Mouse (Mus musculus) heart, postnatal 4 days (tissue): Measurements from ENCODE around the gene H2-Eb1. TPM values are rescaled to one million over a fixed set of nuclear protein-coding genes. Genes with fewer than 3 reads are reported as not detected.

Experiments
- DNase-seq: peaks from one replicate; pipeline ENCODE4 v3.0.0; 2021
- total RNA-seq, 2 experiments: library from RNA; stranded (reverse); gene quantifications; 2 replicates each; pipeline ENCODE4 v1.2.3; 2021

H2-Eb1 gene
- total RNA-seq, result 1 to 10 TPM; 4.0 to 4.9 TPM

DNA sequence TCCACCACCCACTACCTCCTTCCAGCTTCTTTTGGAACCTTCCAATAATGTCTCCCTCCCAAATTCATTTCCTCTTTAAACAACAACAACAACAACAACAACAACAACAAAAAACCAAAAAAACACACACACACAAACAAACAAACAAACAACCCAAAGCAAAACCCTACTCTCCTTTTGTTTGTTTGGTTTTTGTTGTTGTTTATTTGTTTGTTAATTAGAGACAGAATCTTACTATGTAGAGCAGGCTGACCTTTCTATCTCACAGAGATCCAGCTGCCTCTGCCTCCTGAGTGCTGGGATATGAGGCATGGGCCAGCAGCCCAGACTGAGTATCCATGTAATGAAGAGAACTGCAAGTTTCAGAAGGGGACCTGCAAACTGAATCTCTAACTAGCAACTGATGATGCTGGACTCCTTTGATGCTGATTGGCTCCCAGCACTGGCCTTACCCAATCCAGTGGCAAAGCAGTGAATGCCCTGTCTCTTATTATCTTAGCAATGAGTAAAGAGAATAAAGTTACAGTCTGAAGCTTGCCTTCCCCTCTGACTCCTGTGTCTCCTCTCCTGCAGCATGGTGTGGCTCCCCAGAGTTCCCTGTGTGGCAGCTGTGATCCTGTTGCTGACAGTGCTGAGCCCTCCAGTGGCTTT is at the start of gene H2-Eb1:
Gene H2-Eb1 (plus strand): TSS at position 488 of the 651 bp plus-strand sequence.
- peak; percentile 89 for DNase-seq

DNA sequence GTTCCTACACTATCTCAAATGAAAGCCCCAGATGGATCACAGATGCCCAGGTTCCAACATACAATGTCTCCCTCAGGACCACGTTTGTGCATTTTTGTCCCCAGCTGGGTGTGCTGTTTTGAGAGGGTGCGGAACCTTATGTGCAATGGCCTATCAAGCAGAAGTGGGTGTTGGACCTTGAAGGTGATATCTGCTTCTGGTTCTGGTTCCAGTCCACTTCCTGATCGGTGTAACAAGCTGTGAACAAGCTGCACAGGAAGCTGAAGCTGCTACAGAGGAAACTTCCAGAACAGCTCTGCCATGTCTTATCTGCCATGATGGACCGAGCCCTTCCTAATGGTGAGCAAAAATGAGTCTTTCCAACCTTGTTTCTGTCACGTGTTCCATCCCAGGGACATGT is 49.2 kb upstream of the H2-Eb1 start:
- no peak for DNase-seq

DNA sequence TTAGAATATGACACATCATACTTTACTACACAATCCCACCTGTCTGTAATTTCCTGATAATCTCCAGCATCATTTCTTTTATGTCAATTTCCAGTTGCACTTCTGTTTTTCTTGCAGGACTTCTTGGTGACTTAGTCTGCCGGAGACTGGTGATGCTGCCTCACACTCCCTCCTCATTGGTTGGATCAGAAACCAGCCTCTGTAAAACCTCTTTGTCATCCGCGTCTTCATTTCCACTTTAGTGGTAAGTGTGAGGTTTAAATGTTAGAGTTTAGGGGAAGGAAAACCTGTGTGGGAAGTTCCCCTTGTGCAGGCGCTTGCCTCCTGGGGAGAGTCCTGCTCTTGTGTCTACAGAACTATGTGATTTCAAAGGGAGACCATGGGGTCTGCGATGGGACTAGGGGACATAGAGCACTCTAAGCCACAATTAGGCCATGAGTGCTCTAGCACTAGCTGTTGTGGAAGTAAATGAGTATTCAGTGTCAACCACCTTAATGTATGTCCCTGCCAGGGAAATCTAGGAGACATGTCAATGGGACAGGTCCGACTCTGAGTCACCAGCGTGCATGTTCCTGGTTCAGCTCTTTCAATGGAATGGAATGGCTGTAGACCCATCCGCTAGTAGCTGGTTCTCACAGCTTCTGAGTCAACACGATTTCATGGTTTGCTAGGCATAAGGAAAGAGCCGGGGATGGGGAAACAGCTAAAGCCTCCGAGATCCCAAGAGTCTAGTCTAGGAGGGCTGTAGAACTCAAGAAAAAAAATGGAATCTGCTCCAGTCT is 47.9 kb upstream of the H2-Eb1 start, which contains the start of gene H2-Ab1:
Gene H2-Ab1 (plus strand): TSS at position 96 of the 782 bp plus-strand sequence.
- peak; percentile 87 for DNase-seq

DNA sequence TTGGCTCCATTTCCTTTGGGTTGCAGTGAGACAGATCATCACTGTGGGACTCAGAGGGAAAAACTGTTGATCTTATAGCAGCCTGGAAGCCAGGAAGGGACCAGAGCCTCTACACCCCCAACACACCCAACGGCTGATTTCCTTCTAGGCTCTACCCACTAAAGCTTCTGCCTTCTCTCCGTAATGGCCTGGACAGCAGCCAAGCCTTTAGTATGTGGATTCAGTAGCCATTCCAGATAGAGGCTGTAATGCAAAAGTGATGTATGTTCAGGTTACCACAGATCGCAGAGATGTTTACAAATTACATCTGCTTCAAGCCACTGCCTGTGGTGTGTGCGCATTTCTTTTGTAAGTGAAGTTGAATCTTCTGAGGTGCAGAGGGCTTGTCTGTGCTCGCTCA is 45.1 kb upstream of the H2-Eb1 start:
- DNase-seq, result no peak

DNA sequence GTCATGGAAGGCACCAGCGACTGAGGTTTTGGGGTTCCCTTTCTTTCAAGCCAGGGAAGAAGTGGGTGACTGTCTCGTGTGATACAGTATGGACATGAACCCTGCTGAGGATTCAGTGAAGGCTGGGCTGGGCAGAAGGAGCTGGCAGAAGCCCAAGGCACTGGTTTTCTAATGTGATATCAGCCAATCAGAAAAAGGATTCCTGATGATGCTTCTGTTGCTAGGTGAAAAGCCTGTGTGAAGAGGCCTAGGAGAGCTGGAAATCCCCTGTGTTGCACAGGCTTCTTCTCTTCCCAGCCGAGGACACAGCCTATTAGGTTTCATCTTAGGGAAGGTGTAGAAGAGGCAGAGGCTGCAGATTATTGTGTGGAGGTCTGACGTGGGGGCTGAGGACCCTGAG is 44.2 kb upstream of the H2-Eb1 start:
- DNase-seq, result peak; percentile 79

DNA sequence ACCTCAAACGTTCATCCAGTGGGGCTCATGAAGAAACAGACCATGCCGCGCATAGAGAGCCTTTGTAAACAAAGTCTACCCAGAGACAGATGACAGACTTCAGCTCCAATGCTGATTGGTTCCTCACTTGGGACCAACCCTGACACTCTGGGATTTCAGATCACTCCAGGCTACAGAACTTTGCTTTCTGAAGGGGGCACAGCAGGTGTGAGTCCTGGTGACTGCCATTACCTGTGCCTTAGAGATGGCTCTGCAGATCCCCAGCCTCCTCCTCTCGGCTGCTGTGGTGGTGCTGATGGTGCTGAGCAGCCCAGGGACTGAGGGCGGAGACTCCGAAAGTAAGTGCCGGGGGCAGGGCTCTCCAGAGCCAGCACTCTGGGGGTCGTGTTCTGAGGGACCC is 42.6 kb upstream of the H2-Eb1 start:
- DNase-seq, result peak; percentile 81

DNA sequence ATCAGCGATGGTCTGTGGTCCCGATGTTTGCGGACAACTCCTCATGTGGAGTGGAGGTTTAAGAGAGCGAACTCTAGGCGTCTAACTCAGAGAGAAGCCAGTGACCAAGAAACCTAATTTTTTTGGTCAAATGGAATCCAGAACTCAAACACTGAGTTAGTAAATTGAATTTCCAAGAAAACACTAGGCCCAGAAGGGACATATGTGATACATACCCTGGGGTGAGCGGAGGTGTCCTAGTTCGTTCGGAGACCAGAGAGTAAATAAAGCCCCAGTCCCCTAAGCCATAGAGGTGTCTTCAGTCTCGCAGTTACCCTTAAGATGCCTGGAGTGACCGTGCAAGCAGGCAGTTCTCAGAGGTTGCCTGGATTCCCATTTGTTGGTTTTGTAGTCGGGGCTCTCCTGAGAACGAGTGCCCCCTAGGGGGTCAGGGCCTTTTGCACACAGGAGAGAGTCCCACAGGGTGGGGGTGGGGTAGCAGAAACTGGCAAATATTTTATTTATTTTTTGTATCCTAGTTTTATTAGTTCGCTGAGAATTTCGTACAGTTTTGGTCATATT is 41.8 kb upstream of the H2-Eb1 start:
- no peak for DNase-seq

DNA sequence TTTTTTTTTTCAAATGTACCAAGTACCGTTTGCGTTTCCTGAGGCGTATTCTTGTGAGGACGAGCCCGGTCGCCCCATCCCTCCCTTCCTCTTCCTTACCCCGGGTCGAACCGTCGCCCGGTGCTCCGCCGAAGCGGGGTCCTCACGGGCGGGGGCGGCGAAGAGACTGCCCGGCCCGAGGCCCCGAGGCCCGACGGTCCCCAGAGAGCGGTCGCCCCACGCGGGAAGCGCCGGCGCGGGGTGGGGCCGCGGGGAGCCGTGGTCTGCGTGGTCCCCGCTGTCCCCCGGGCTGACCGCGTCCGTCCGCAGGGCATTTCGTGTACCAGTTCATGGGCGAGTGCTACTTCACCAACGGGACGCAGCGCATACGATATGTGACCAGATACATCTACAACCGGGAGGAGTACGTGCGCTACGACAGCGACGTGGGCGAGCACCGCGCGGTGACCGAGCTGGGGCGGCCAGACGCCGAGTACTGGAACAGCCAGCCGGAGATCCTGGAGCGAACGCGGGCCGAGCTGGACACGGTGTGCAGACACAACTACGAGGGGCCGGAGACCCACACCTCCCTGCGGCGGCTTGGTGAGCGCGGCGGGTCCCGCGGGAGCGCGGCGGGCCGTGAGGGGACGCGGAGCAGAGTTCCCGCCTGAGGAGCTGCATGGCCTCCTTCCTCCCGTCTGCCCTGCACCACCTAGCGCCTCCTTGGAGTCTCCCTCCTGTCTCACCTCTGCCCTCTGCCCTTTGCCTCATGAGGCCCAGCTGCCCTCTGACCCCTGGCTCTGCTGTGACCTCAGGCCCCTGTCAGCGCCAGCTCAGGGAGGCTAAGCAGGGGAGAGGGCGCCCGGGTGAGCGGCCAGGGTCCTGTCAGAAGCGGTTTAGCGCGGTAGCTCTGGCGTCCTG is 41.0 kb upstream of the H2-Eb1 start:
- DNase-seq, result no peak

DNA sequence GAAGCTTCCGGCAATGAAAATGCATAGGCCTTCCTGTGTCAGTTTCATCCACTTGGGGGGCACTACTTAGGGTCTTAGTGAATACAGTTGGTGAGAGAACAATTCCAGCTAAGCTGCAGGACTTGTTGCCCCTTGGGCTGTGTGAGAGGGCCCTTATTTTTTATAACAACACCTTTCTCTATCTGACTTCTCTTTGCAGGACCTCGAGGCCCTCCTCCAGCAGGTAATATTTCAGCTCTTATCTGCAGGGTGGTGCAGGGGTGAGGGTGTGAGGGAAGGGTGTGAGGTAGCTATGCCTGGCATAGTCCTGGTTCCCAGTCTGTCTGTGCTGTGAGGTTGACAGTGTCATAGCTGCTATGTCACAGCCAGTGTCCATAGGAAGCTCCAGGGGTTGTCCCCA is 37.4 kb upstream of the H2-Eb1 start:
- no peak for DNase-seq

DNA sequence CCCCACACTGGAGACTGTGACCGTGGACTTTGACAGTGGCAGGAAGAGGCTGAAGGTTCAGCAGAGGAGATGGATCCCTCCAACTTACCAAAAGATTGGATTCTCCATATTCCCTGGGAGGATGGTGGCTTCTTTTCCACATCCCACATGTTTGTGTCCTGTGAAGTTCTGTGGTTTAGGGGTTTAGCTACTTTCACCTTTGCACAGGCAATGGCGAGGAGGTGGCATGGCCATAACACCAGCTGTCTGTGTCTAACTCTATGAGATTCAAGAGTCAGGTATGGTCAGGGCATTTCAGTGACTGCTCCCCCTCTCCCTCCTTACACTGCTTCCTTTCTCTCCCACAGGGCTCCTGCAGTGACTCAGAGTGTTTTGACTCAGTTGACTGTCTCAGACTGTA is 36.9 kb upstream of the H2-Eb1 start:
- no peak for DNase-seq

DNA sequence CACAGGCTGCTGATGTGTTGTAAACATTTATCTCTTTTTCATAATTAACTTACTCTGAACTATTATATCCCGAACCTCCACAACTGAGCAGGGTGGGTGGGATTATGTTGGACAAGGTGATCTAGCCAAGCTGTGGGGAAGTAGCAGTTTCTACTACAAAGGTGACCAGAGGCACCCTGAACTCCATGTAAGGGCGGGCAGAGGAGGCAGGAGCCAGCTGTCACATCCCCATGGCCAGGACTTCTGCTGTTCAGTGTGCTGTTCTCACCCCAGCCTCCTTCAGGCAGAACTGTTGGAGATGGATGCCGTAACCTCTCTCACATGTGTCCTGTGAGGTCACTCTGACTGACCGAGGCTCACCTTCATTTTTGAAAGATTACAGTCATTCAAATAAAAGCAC is 35.9 kb upstream of the H2-Eb1 start:
- DNase-seq, result no peak

DNA sequence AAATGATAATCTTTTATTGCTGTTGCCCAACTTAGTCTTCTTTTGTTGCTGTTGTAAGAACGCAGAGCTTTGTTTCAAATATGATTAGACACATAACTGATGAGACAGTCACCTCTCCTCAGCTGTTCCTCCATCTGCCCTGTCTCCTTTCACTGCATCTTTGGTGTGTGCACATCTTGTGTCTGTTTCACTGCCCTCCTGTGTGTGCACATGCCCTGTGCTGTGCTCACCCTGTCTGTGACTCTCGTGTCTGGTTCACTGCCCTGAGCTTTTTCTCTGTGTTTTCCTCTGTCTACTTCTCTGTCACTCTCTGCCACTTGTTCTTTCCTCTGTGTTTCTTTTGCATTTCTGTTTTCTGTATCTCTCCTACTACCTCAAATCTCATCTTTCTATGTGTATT is 35.4 kb upstream of the H2-Eb1 start:
- no peak for DNase-seq

DNA sequence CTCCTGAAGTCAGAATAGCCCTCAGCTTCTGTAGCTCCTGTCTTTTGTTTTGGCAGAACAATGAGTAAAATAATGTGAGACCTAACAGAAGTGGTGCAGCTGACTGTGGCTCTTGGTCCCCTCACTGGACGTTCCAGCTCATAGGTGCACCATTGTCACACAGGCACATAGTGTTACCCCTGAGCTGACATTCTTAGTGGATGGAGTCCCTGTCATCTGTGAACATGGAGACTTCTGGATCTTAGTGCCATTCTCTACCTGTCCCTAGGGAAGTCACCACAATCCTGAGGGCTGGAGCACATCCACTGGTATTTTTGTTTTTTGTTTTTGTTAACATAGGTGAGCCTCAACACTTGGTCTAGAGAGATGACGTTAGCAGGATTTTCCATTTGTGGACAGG is 34.7 kb upstream of the H2-Eb1 start:
- no peak for DNase-seq

DNA sequence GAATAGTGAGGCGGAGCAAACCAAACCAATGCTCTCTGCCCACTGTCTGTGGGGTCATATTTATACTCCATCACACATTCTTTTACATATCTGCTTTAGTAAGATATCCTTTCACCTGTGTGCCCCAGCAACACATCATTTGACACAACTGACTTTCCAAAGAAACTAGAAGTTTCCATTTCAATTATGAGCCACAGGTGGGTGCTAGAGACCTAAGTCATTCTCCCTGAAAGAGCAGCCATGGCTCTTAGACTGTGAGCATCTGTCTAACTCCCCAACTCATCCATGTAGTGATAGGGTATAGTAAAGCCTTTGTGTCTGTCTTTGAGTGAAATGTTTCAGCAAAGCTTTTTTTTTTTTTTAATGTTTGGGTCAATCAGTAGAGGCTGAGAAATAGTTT is 33.6 kb upstream of the H2-Eb1 start:
- DNase-seq, result no peak

DNA sequence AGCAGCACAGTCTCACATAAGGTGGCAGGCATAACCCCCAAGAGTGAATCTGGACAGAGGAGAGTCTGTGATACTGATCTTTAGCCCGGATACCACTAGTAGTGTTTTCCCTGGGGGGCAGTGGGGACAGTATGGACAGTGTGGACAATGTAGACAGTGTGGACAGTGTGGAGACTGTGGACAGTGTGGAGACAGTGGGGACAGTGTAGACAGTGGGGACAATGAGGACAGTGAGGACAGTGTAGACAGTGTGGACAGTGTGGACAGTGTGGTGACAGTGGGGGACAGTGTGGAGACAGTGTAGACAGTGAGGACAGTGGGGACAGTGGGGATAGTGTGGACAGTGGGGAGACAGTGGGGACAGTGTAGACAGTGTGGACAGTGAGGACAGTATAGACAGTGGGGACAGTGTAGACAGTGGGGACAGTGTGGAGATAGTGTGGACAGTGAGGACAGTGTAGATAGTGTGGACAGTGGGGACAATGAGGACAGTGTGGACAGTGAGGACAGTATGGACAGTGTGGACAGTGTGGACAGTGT is 25.1 kb upstream of the H2-Eb1 start:
- DNase-seq, result no peak

DNA sequence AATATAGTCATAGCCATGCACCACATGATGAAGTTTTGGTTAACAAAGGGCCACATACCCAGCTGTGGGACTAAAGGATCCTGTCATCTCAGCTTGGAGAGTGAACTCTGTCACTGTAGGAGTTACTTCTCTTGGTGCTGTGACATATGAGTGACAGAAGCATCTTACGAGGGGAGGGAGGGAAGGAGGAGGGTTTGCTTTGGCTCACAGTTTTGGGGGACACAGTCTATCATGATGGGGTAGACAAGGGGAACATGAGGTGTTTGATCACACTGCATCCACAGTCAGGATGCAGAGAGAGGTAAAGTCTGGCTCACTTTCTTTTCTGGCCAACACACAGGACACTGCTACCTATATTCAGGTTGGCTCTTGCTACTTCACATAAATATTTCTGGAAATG is 23.8 kb upstream of the H2-Eb1 start:
- DNase-seq, result no peak

DNA sequence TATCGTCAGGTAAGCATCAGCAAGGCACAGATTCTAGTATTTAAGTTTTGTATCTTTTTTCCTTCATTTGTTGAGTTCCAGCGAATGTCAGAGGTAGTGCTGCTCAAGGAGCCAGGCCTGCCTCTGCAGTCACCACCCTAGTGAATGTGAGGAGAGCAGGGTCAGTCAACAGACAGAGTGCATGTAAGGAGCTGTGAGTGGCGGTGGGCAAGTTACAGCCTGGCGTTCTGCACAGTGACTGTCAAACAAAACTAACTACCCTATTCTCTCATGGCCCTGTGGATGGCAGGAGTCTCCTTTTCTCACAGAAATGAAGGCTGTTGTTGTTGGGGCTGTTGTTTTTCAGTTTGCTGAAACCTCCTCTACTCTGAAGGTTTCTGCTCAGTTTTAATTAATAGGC is 20.3 kb upstream of the H2-Eb1 start:
- no peak for DNase-seq

DNA sequence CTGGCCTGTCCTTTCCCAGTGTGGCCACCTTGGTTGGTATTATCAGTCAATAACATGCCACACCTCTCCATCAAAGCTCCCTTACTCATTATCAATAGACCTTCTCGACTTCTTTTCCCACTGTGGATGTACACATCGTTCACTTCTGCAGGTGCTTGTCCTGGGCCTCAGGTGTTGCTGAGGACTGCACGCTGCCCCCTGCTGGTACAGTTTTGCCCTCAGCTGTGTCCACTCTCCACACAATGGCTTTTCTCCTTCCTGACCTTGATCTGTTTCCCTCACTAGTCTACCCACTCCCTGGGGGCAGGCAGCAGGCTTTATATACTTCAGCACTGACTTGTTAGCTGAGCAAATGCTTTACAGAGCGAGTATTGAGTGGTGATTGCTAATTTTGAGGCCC is 19.8 kb upstream of the H2-Eb1 start:
- DNase-seq, result peak; percentile 32

DNA sequence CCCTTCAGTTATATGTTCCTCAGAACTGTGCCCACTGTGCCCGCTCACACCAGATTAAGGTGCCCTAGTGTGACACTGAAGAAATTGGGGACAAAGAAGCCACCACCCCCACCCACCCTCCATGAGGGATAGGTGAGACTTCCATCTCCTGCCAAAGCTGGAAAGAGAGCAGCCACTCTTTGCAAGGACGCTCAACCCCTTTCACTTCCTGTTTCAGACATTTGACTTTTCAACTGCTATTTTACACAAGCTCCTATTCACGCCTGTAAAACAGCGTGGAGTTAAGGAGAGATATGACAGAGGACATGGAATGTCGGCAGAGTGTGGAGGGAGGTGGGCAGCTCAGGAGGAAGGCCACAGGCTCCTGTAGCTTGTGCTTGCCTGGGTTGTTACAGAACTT is 19.2 kb upstream of the H2-Eb1 start:
- DNase-seq, result no peak

DNA sequence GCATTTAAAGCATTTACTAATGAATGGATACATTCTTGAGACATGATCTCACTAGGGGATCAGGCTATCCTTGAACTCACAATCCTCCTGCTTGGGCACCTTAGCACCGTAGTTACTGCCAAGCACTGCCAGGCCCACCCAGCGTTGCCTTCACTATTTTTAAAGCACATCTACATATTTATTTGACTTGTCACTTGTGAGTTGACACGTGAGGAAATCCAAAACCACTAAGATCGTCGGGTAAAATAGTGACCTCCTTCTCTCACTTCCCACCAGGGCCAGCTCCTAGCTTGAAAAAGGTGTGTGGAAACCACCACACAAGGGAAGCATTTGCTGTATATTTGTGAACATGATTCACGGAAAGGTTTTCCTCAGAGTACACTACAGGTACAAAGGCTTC is 18.7 kb upstream of the H2-Eb1 start:
- no peak for DNase-seq

DNA sequence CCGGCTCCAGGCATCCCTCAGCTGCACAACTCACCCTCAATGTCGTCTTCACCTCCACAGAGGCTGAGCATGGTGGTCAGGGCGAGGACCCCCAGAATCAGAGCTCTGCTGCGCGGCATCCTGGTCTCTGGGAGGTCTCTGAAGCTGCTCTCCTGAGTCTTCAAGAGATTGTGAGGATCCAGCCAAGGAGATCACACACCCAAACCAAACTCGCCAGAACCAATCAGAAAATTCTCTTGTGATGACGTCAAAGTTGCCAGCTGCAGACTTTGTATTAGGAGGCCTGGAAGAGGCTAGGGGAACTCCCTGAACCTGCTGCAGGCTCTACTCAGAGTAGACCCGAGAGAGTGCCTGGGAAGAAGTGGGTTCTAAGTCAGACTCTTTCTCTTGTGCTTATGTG is 18.0 kb upstream of the H2-Eb1 start, which contains the start of gene H2-Aa:
Gene H2-Aa (minus strand): TSS at position 176 of the 400 bp plus-strand sequence.
- peak; percentile 88 for DNase-seq

DNA sequence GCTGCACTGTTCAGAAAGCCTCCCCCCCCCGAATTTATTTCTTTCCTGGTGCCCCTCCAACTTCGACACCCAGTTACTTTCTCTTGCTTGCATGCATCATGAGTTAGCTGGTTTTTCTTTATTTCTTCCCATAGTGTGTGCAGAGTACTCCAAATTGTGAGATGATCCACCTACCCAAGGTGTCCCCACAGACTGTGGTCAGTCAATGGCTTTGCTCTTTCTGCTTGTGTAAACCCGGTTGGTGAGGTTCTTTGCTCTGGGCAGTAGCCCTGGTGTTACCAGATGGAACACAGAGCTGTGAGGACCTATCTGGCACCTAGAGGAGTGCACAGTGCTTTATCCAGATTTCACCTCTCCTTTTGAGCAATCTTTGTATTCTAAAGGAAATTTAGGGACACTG is 17.5 kb upstream of the H2-Eb1 start:
- no peak for DNase-seq
